Mouse (Mus musculus): ENCODE measurements around the gene Gm16513.
"Not testable (repeated sequence)": the region's sequence is repeated elsewhere in the genome, so short reads cannot be mapped to it uniquely, and the experiment has no call there.

Gm16513 gene

GRCm38 (mm10) chr5:95182324-95182723 is at the start of gene Gm16513:
Gm16513 (plus strand) TSS chr5:95182624.
- DNase-seq (ENCODE audit: low spot score): not testable (repeated sequence)
